Mouse (Mus musculus) neural tube, embryonic 15.5 days (tissue): Measurements from ENCODE around the gene Xlr4b. TPM values are rescaled to one million over a fixed set of nuclear protein-coding genes. Genes with fewer than 3 reads are reported as not detected.
"Not testable (repeated sequence)": the region's sequence is repeated elsewhere in the genome, so short reads cannot be mapped to it uniquely, and the experiment has no call there.

Source experiments
- ATAC-seq: fragments of 200-750 bp; cut with Nextera tagmentation; 2 replicates; pipeline ENCODE4 v1.8.0; 2017; ENCODE audit warnings: mild to moderate bottlenecking, moderate TSS enrichment, moderate library complexity; ENCODE audit not compliant: low FRiP score
- H3K27ac ChIP-seq: fragments of 300-500 bp; sonication (generic); replicated peaks from 2 replicates; pipeline ENCODE4 v1.5.1; 2015; ENCODE audit warnings: mild to moderate bottlenecking, inconsistent platforms
- H3K27me3 ChIP-seq: fragments of 300-500 bp; sonication (generic); replicated peaks from 2 replicates; pipeline ENCODE4 v1.6.1; 2015; ENCODE audit warnings: inconsistent platforms
- H3K36me3 ChIP-seq: fragments of 300-500 bp; sonication (generic); 2 replicates; pipeline ENCODE4 v1.6.1; 2015; ENCODE audit warnings: inconsistent platforms
- H3K4me1 ChIP-seq: fragments of 300-500 bp; sonication (generic); 2 replicates; pipeline ENCODE4 v1.6.1; 2015; ENCODE audit warnings: inconsistent platforms
- H3K4me2 ChIP-seq: fragments of 300-500 bp; sonication (generic); 2 replicates; pipeline ENCODE4 v1.6.1; 2015; ENCODE audit warnings: inconsistent platforms, mild to moderate bottlenecking, moderate library complexity
- H3K4me3 ChIP-seq: fragments of 300-500 bp; sonication (generic); replicated peaks from 2 replicates; pipeline ENCODE4 v1.5.1; 2015; ENCODE audit warnings: mild to moderate bottlenecking, inconsistent platforms
- H3K9ac ChIP-seq: fragments of 300-500 bp; sonication (generic); replicated peaks from 2 replicates; pipeline ENCODE4 v1.6.1; 2015; ENCODE audit warnings: mild to moderate bottlenecking, inconsistent platforms
- H3K9me3 ChIP-seq: fragments of 300-500 bp; sonication (generic); replicated peaks from 2 replicates; pipeline ENCODE4 v1.6.1; 2016; ENCODE audit warnings: inconsistent platforms
- WGBS: fragments of 180-500 bp; shearing (Covaris S2); methylation state at CpG from one replicate; pipeline ENCODE4 v1.1.7; 2015; ENCODE audit warnings: mixed read lengths; 5-methylcytosine and 5-hydroxymethylcytosine counted together
- polyA plus RNA-seq: library from polyadenylated mRNA; unstranded; fragments of >200 nt; fragmentation: Nextera tagmentation; extraction: Ambion mirVana; gene quantifications from 2 replicates; pipeline ENCODE4 v1.2.1, GENCODE M21; 2015

Xlr4b gene
- 0.37 and 3.1 TPM in 2 replicates for polyA plus RNA-seq

- not testable (repeated sequence) for ATAC-seq
Measured at GRCm38 (mm10) chrX:73213819-73214564, at the start of gene Xlr4b. Xlr4b (plus strand) TSS chrX:73214333.

GRCm38 (mm10) chrX:73176889-73177288, 37.2 kb upstream of the Xlr4b start, which contains the start of gene Spin2d:
Spin2d (minus strand) TSS chrX:73176989.
- 89% methylated on average over 8 of the region's 15 CpGs for WGBS
- not testable (repeated sequence) for ATAC-seq

More at GRCm38 (mm10) chrX:73213819-73214564, at the start of gene Xlr4b:
- H3K4me1 ChIP-seq, H3K4me2 ChIP-seq, H3K36me3 ChIP-seq, H3K4me3 ChIP-seq, H3K27me3 ChIP-seq, H3K9ac ChIP-seq, H3K27ac ChIP-seq, H3K9me3 ChIP-seq: not testable (repeated sequence)
- WGBS: 83% methylated on average over 19 of the region's 19 CpGs

GRCm38 (mm10) chrX:73191934-73192333, 22.2 kb upstream of the Xlr4b start, which contains the start of gene Xlr3b:
Xlr3b (plus strand) TSS chrX:73192207.
- 80% methylated on average over 12 of the region's 12 CpGs for WGBS
- not testable (repeated sequence) for H3K36me3 ChIP-seq, H3K9ac ChIP-seq, H3K9me3 ChIP-seq, H3K4me1 ChIP-seq, H3K27ac ChIP-seq, H3K4me2 ChIP-seq, H3K27me3 ChIP-seq, H3K4me3 ChIP-seq
- ATAC-seq: peak; percentile 80; the same call in 1 of the 2 replicates

More at GRCm38 (mm10) chrX:73176889-73177288, 37.2 kb upstream of the Xlr4b start, which contains the start of gene Spin2d:
- not testable (repeated sequence) for H3K27me3 ChIP-seq, H3K36me3 ChIP-seq, H3K4me3 ChIP-seq, H3K9ac ChIP-seq, H3K9me3 ChIP-seq, H3K4me1 ChIP-seq, H3K27ac ChIP-seq, H3K4me2 ChIP-seq

GRCm38 (mm10) chrX:73225365-73225764, 11.2 kb downstream of the Xlr4b start:
- ATAC-seq: no peak
- Histone ChIP-seq H3K36me3 (no peaks in the 10 kb centered on the region), H3K27ac (no peak overlapping the region), H3K27me3 (no peaks in the 10 kb centered on the region), H3K4me3 (no peak overlapping the region), H3K4me2 (no peak overlapping the region), H3K9ac (no peak overlapping the region), H3K9me3 (no peaks in the 10 kb centered on the region), H3K4me1 (0 out of 2 replicates have a peak, but pooled peaks cover under 1% of the 10 kb centered on the region)
- WGBS: 48% methylated on average over 1 of the region's 1 CpGs

- H3K27me3 ChIP-seq: no peaks in the 10 kb centered on the region
- H3K4me3 ChIP-seq: peak within 1 kb of the TSS; percentile 60
- ATAC-seq: peak; percentile 96
- H3K9ac ChIP-seq: peak within 1 kb of the TSS; percentile 64
- H3K4me2 ChIP-seq: peak within 1 kb of the TSS; percentile 62
- peak within 1 kb of the TSS; percentile 94 for H3K27ac ChIP-seq
- 15% methylated on average over 39 of the region's 39 CpGs for WGBS
- H3K36me3 ChIP-seq: no peaks in the 10 kb centered on the region
- peaks cover 10% of the 10 kb centered on the region; the same call in 1 of the 2 replicates for H3K4me1 ChIP-seq
- H3K9me3 ChIP-seq: no peaks in the 10 kb centered on the region
Measured at GRCm38 (mm10) chrX:73227914-73228605, 13.9 kb downstream of the Xlr4b start, which contains the start of gene F8a. F8a (plus strand) TSS chrX:73228291.

GRCm38 (mm10) chrX:73228606-73229214, 14.6 kb downstream of the Xlr4b start:
- no peaks in the 10 kb centered on the region for H3K36me3 ChIP-seq
- H3K27me3 ChIP-seq: no peaks in the 10 kb centered on the region
- peak overlapping the region; percentile 94 for H3K27ac ChIP-seq
- peak; percentile 80 for ATAC-seq
- H3K4me1 ChIP-seq: peaks cover 10% of the 10 kb centered on the region; the same call in 1 of the 2 replicates
- peak overlapping the region; percentile 62 for H3K4me2 ChIP-seq
- 30% methylated on average over 51 of the region's 51 CpGs for WGBS
- peak overlapping the region; percentile 64 for H3K9ac ChIP-seq
- H3K9me3 ChIP-seq: no peaks in the 10 kb centered on the region
- peak overlapping the region; percentile 60 for H3K4me3 ChIP-seq

- Histone ChIP-seq H3K9ac (peak overlapping the region; percentile 64), H3K4me3 (peak overlapping the region; percentile 60), H3K27ac (peak overlapping the region; percentile 94), H3K4me1 (peaks cover 10% of the 10 kb centered on the region; the same call in 1 of the 2 replicates), H3K9me3 (no peaks in the 10 kb centered on the region), H3K27me3 (no peaks in the 10 kb centered on the region), H3K4me2 (peak overlapping the region; percentile 62), H3K36me3 (no peaks in the 10 kb centered on the region)
- WGBS: 31% methylated on average over 3 of the region's 3 CpGs
- ATAC-seq: no peak
Measured at GRCm38 (mm10) chrX:73229288-73229687, 15.2 kb downstream of the Xlr4b start.

- 89% methylated on average over 14 of the region's 14 CpGs for WGBS
- H3K27ac ChIP-seq, H3K27me3 ChIP-seq, H3K36me3 ChIP-seq, H3K9ac ChIP-seq, H3K4me3 ChIP-seq, H3K4me1 ChIP-seq, H3K9me3 ChIP-seq, ATAC-seq, H3K4me2 ChIP-seq: not testable (repeated sequence)
Measured at GRCm38 (mm10) chrX:73242821-73243325, 28.7 kb downstream of the Xlr4b start, which contains the start of gene Xlr4c. Xlr4c (minus strand) TSS chrX:73243130.

GRCm38 (mm10) chrX:73262428-73262827, 48.3 kb downstream of the Xlr4b start:
- not testable (repeated sequence) for H3K9ac ChIP-seq, ATAC-seq, H3K4me2 ChIP-seq, H3K27ac ChIP-seq, H3K36me3 ChIP-seq, H3K27me3 ChIP-seq, H3K9me3 ChIP-seq, H3K4me1 ChIP-seq, H3K4me3 ChIP-seq
- 90% methylated on average over 1 of the region's 2 CpGs for WGBS

- not testable (repeated sequence) for H3K4me1 ChIP-seq, H3K4me2 ChIP-seq
- 89% methylated on average over 14 of the region's 14 CpGs for WGBS
Measured at GRCm38 (mm10) chrX:73265270-73265669, 51.1 kb downstream of the Xlr4b start, which contains the start of gene Xlr3c. Xlr3c (minus strand) TSS chrX:73265390.

More at GRCm38 (mm10) chrX:73265270-73265669, 51.1 kb downstream of the Xlr4b start, which contains the start of gene Xlr3c:
- H3K9ac ChIP-seq, H3K4me3 ChIP-seq, H3K27me3 ChIP-seq, H3K9me3 ChIP-seq, H3K27ac ChIP-seq, H3K36me3 ChIP-seq, ATAC-seq: not testable (repeated sequence)
